Mouse (Mus musculus): Measurements from ENCODE around the gene Dirc2.

Dirc2 gene

GRCm38 (mm10) chr16:35772598-35772997 is 3.4 kb upstream of the Dirc2 start:
- DNase-seq (ENCODE audit: low spot score) = no peak

GRCm38 (mm10) chr16:35771606-35772005 is 2.5 kb upstream of the Dirc2 start:
- DNase-seq (ENCODE audit: low spot score) = no peak

- DNase-seq (ENCODE audit: low spot score) = no peak
Observed at GRCm38 (mm10) chr16:35771141-35771540, 2.0 kb upstream of the Dirc2 start.

GRCm38 (mm10) chr16:35769878-35770657 is 912 bp upstream of the Dirc2 start, which contains the start of gene Hspbap1:
TSS of gene Hspbap1 (plus strand) at chr16:35770375.
- peak; percentile 92 for DNase-seq (ENCODE audit: low spot score)

GRCm38 (mm10) chr16:35768469-35768784 is 729 bp downstream of the Dirc2 start:
- no peak for DNase-seq (ENCODE audit: low spot score)

GRCm38 (mm10) chr16:35766366-35766765 is 2.8 kb downstream of the Dirc2 start:
- no peak for DNase-seq (ENCODE audit: low spot score)

- DNase-seq (ENCODE audit: low spot score) = no peak
Observed at GRCm38 (mm10) chr16:35765449-35765848, 3.7 kb downstream of the Dirc2 start.

- DNase-seq (ENCODE audit: low spot score) = no peak
Observed at GRCm38 (mm10) chr16:35764941-35765340, 4.2 kb downstream of the Dirc2 start.

GRCm38 (mm10) chr16:35763590-35764296 is 5.4 kb downstream of the Dirc2 start:
- DNase-seq (ENCODE audit: low spot score) = no peak

- DNase-seq (ENCODE audit: low spot score) = no peak
Observed at GRCm38 (mm10) chr16:35759401-35759800, 9.8 kb downstream of the Dirc2 start.

- DNase-seq (ENCODE audit: low spot score) = no peak
Observed at GRCm38 (mm10) chr16:35756697-35757096, 12.5 kb downstream of the Dirc2 start.

- DNase-seq (ENCODE audit: low spot score) = no peak
Observed at GRCm38 (mm10) chr16:35755502-35756334, 13.4 kb downstream of the Dirc2 start.

GRCm38 (mm10) chr16:35753926-35754325 is 15.2 kb downstream of the Dirc2 start:
- DNase-seq (ENCODE audit: low spot score) = no peak

GRCm38 (mm10) chr16:35751841-35752240 is 17.3 kb downstream of the Dirc2 start:
- DNase-seq (ENCODE audit: low spot score) = no peak

- DNase-seq (ENCODE audit: low spot score) = no peak
Observed at GRCm38 (mm10) chr16:35749385-35749784, 19.8 kb downstream of the Dirc2 start.

- DNase-seq (ENCODE audit: low spot score) = no peak
Observed at GRCm38 (mm10) chr16:35748237-35748603, 20.9 kb downstream of the Dirc2 start.

GRCm38 (mm10) chr16:35747417-35748236 is 21.5 kb downstream of the Dirc2 start:
- no peak for DNase-seq (ENCODE audit: low spot score)

- DNase-seq (ENCODE audit: low spot score) = no peak
Observed at GRCm38 (mm10) chr16:35742251-35742937, 26.8 kb downstream of the Dirc2 start.

GRCm38 (mm10) chr16:35741621-35742020 is 27.5 kb downstream of the Dirc2 start:
- DNase-seq (ENCODE audit: low spot score) = no peak

GRCm38 (mm10) chr16:35740943-35741342 is 28.2 kb downstream of the Dirc2 start:
- no peak for DNase-seq (ENCODE audit: low spot score)

GRCm38 (mm10) chr16:35740357-35740756 is 28.8 kb downstream of the Dirc2 start:
- no peak for DNase-seq (ENCODE audit: low spot score)
